8 mouse cellular contexts compared by ENCODE assay signal in the genomic region with DNA sequence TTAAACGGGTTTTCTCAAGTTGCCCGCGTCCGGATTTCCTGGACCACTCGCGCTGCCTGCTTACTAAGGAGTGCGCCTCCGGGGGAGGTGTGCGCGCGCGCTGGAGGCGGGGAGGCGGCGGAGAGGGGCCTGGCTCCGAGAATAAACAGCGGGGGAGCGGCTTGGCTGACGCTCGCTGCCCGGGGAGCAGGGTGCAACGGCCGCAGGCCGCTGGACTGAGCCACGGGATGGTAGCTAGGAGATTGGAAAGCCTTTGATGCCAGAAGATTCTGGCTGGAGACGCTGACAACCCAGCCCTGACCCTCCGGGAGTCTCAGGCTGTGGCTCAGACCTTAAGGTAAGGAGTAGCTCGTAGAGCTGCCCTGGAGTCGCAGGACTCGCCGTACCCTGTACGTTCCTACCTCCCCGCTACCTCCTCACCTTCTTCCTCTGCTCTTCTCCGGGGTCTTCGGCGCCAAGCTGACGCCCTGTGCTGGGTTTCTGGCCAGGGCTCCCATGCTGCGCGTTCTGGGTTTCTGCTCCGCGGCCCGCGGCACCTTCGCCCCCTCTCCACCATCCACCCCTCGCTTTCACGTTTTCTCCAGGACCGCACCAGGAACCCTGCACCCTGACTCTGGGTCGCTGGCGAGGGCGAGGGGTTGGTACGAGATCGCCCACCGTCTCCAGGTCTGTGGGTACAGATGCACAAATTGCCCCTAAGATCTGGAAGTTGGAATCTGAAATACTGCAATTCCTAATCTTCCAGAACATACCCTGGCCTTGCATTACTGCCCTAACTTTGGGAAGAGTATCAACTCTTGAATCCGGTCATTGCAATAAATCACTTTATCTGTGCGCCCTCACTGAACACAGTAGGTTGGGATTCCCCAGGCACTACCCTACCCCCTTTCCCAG. TPM values are rescaled to one million over a fixed set of nuclear protein-coding genes. Genes with fewer than 3 reads are reported as not detected.
DNase-seq lines count a peak whose midpoint lies in the region; ATAC-seq and TF ChIP-seq lines count a peak whose summit lies in the region.

A gene (plus strand): TSS at position 120 of the 894 bp plus-strand sequence.

- TF ChIP-seq POLR2A in embryonic fibroblast, embryonic 13.5 days (IDR thresholded peaks at IDR 0.05; ENCODE audit: low read depth, low read length): no peak; the same call in 1 of the 2 replicates

- peak within 1 kb of the TSS; percentile 96 for H3K4me2 ChIP-seq in heart, embryonic 16.5 days (ENCODE audit: low read depth, low read length)
- H3K4me2 ChIP-seq in lung, embryonic 15.5 days: peak within 1 kb of the TSS; percentile 93

- peak; percentile 79 for ATAC-seq in heart, embryonic 16.5 days (replicated peaks; ENCODE audit: extremely low read depth, insufficient read depth, low FRiP score)
- no peak for ATAC-seq in lung, embryonic 15.5 days (ENCODE audit: borderline replicate concordance, extremely low read depth, low FRiP score, low TSS enrichment)

- H3K9me3 ChIP-seq in heart, embryonic 16.5 days (replicated peaks; ENCODE audit: control insufficient read depth, low read length): no peaks in the 10 kb centered on the region
- no peaks in the 10 kb centered on the region for H3K9me3 ChIP-seq in lung, embryonic 15.5 days

- H3K27me3 ChIP-seq in heart, embryonic 16.5 days (ENCODE audit: control insufficient read depth, insufficient read depth, low read length): 0 out of 2 replicates have a peak, but pooled peaks cover 2% of the 10 kb centered on the region
- peaks cover 25% of the 10 kb centered on the region for H3K27me3 ChIP-seq in lung, embryonic 15.5 days

- TF ChIP-seq CTCF in embryonic fibroblast, embryonic 13.5 days (IDR thresholded peaks at IDR 0.05; ENCODE audit: borderline replicate concordance, insufficient read depth, low read length): no peak

- peak within 1 kb of the TSS; percentile 45 for H3K4me3 ChIP-seq in embryonic fibroblast, embryonic 13.5 days (ENCODE audit: insufficient read depth, low read length)
- H3K4me3 ChIP-seq in heart, embryonic 16.5 days (ENCODE audit: low read length): peak within 1 kb of the TSS; percentile 79
- H3K4me3 ChIP-seq in lung, embryonic 15.5 days: peak within 1 kb of the TSS; percentile 53

- H3K27ac ChIP-seq in embryonic fibroblast, embryonic 13.5 days (ENCODE audit: insufficient read depth, low read length): no peak within 1 kb of the TSS
- H3K27ac ChIP-seq in heart, embryonic 16.5 days (ENCODE audit: low read length): peak within 1 kb of the TSS; percentile 70
- H3K27ac ChIP-seq in lung, embryonic 15.5 days: no peak within 1 kb of the TSS

- no peaks in the 10 kb centered on the region for H3K36me3 ChIP-seq in heart, embryonic 16.5 days (ENCODE audit: control insufficient read depth, insufficient read depth)
- H3K36me3 ChIP-seq in lung, embryonic 15.5 days: no peaks in the 10 kb centered on the region

- peak; percentile 30 to 37 for DNase-seq in urinary bladder, adult 18-20 months (ENCODE audit: low spot score in 2 of 2)
- no peak for DNase-seq in urinary bladder, postnatal 10 days (ENCODE audit: low spot score)
- peak in 1 of 2 experiments; percentile 29 for DNase-seq in layer of hippocampus, adult 8-10 months (ENCODE audit: low spot score in 2 of 2)
- peak; percentile 69 for DNase-seq in ovary, adult 18-20 months (ENCODE audit: low spot score)
- DNase-seq in urinary bladder, postnatal 14 days (ENCODE audit: low spot score): peak; percentile 49

- WGBS in heart, embryonic 16.5 days: 2% methylated on average over 53 of the region's 55 CpGs
- WGBS in lung, embryonic 15.5 days: 2% methylated on average over 55 of the region's 55 CpGs

- H3K4me1 ChIP-seq in embryonic fibroblast, embryonic 13.5 days (ENCODE audit: control insufficient read depth, insufficient read depth, low read length): peaks cover 7% of the 10 kb centered on the region
- peaks cover 24% of the 10 kb centered on the region for H3K4me1 ChIP-seq in heart, embryonic 16.5 days (ENCODE audit: control insufficient read depth, insufficient read depth, low read length)
- H3K4me1 ChIP-seq in lung, embryonic 15.5 days: peaks cover 11% of the 10 kb centered on the region

- H3K9ac ChIP-seq in heart, embryonic 16.5 days (ENCODE audit: low read length): peak within 1 kb of the TSS; percentile 89
- H3K9ac ChIP-seq in lung, embryonic 15.5 days: peak within 1 kb of the TSS; percentile 38

RNA-seq across cellular contexts. Expression of the gene that starts here (rescaled TPM):
- polyA plus RNA-seq in embryonic fibroblast, embryonic 13.5 days (2011; ENCODE audit: insufficient read length, low read depth, missing spikeins): 1.4 and 1.5 TPM in 2 replicates
- 1.5 and 1.6 TPM in 2 replicates for polyA plus RNA-seq in heart, embryonic 16.5 days (2015; fragmentation: Nextera tagmentation; extraction: Ambion mirVana)
- 10 to 100 TPM; 12.8 to 18.5 (median 15.1) TPM for total RNA-seq in layer of hippocampus, adult 8-10 months (2022)
- 1.1 and 1.3 TPM in 2 replicates for polyA plus RNA-seq in lung, embryonic 15.5 days (2015; fragmentation: Nextera tagmentation; extraction: Ambion mirVana)
